Mouse (Mus musculus): ENCODE measurements at regions not wholly inside any gene's neighbourhood (a gene's known extent, or its start where the extent isn't known, plus 50 kb on each side); places are given as distances from the start of the nearest gene placed in this dataset.

DNA sequence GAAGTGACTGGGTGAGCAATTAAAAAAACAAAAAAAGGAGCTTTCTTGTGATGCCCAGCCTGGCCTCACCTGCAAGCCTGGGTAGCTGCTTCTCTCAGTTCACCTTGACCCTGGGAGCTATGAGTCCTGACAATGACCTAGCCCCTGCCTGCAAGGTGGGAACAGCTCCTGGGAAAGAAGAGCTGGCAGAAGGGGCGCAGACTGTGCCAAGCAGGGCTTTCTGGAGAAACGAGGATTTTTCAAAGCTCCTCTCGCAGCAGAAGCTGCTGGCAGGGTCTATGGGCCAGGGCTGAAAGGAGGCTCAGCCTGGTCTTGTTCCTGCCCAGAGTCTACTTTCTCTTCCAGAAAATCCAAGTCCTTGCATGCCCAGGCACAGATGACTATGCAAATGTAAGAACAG, 380.4 kb downstream of the Zfp536 start:
- DNase-seq, result no peak

DNA sequence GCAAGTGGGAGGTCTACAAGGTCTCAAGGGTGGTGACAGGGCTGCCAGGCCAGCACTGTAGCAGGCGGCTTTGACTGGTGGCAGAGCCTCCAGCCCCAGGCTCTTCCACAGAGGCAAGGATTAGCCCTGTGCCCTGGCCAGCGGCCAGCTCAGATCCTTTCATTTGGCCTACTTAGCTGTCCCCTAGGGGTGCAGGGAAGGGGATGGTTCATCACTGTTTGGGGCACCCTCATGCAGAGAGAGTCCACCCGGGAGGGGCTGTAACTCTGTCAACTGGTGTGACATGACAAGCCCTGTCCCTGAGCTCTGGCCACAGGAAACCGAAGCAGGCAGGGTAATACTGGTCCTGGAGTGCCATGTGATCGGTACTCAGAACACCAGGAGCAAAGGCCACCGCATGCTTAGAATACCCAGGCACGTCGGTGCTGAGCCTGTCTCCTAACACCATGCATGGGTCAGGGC, 378.4 kb downstream of the Zfp536 start:
- DNase-seq, result peak; percentile 88

DNA sequence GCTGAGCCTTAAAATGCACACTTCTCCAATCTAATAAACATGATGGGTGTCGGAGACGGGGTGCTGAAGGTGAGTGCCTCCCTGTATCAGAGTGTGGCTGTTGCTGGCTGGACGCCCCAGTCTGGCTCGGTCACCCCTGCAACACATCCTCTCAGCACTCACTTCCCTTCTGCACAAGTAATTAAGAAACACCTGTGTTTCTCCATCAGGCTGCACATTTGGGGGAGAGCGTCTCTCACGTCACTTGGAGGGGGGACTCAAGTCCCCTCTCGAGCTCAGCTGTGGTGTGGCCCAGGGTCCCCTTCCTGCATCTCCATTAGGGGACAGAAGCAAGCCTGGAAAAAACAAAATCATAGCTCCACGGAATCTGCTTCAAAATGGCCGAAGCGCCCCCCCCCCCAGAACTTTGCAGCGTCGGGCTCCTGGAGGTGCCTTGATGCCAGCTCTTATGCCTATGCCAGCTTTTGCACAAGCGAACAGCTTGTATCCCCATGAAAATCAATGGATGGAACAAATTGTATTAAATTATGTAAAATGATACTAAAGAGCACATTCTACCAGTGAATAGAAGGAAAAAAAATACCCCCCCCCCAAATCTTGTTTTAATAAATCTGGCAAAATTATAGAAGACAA, 377.4 kb downstream of the Zfp536 start:
- DNase-seq, result no peak

DNA sequence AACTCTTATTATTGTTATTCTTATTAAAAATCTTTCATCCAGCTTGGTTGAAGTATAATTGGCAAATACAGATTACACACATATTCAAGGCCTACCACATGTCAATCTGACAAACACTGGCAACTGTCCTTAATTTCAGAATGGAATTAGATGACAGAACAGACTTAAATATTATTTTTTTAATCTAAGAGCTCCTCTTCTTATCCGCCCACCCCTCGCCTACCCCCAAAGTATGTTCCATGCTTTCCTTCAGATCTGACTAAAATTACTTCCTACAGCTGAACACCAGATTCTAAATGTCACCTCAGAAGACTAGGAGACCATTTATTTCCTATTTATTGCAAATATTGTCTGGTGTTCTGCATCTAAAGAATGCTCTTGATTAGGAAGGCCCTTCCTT, 370.0 kb downstream of the Zfp536 start:
- no peak for DNase-seq

DNA sequence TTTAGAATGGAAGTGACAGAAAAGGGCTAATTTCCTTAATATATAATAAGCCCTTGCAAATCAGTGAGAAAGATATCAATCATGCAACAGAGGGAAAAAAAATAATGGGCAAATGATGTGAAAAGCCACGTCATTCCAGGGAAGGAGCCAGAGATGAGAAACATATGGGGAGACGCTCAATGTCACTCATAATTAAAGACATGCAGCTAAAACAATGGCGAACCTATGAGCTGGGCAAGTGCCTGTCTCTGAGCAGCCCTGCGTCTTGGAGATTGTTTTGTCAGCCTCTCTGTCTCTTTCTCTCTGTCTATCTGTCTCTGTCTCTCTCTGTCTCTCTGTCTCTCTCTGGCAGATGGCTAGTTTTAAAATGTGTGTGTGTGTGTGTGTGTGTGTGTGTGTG, 360.1 kb downstream of the Zfp536 start:
- DNase-seq, result peak; percentile 57

DNA sequence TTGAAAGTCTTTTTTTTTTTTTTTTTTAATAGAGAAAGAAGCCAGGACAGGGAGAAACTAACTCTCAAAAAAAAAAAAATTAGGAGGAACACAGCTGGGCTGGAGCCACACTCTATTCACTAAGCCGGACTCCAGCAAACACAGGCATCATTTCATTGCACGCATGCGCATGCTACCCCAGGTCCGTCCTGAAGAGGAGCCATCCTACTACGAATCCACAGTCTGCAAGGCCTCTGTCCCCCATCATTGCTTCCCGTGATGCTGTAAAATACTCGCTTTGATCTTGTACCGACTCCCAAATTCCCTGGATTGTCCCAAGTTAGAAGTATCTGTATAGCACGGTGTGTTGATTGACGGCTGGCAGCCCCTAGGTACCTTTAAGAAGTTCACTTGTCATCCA, 351.7 kb downstream of the Zfp536 start:
- no peak for DNase-seq
